Mouse (Mus musculus) stomach, embryonic 14.5 days (tissue): ENCODE results near the gene Vps50. TPM values are rescaled to one million over a fixed set of nuclear protein-coding genes. Genes with fewer than 3 reads are reported as not detected.

Source experiments
- ATAC-seq: fragments of 200-750 bp; cut with Nextera tagmentation; 2 replicates; pipeline ENCODE4 v1.8.0; 2017; ENCODE audit warnings: low read depth, moderate TSS enrichment; ENCODE audit not compliant: insufficient number of reproducible peaks, insufficient read depth, low FRiP score
- H3K27ac ChIP-seq: fragments of 300-500 bp; sonication (generic); 2 replicates; pipeline ENCODE4 v1.5.1; 2014; ENCODE audit warnings: mild to moderate bottlenecking, low read length, moderate library complexity, mixed read lengths
- H3K27me3 ChIP-seq: fragments of 300-500 bp; sonication (generic); 2 replicates; pipeline ENCODE4 v1.6.1; 2014; ENCODE audit warnings: low read length, control low read depth, mixed read lengths; ENCODE audit not compliant: control insufficient read depth, insufficient read depth
- H3K36me3 ChIP-seq: fragments of 300-500 bp; sonication (generic); 2 replicates; pipeline ENCODE4 v1.6.1; 2014; ENCODE audit warnings: mild to moderate bottlenecking, control low read depth, low read length, moderate library complexity, mixed read lengths; ENCODE audit not compliant: control insufficient read depth, insufficient read depth
- H3K4me1 ChIP-seq: fragments of 300-500 bp; sonication (generic); 2 replicates; pipeline ENCODE4 v1.6.1; 2014; ENCODE audit warnings: low read length, control low read depth, mixed read lengths; ENCODE audit not compliant: control insufficient read depth, insufficient read depth
- H3K4me2 ChIP-seq: fragments of 300-500 bp; sonication (generic); replicated peaks from 2 replicates; pipeline ENCODE4 v1.6.1; 2014; ENCODE audit warnings: low read depth, low read length, control low read depth
- H3K4me3 ChIP-seq: fragments of 300-500 bp; sonication (generic); 2 replicates; pipeline ENCODE4 v1.5.1; 2014; ENCODE audit warnings: low read depth, low read length, control low read depth
- H3K9ac ChIP-seq: fragments of 300-500 bp; sonication (generic); replicated peaks from 2 replicates; pipeline ENCODE4 v1.6.1; 2014; ENCODE audit warnings: low read depth, mild to moderate bottlenecking, control low read depth, low read length, moderate library complexity, mixed read lengths
- H3K9me3 ChIP-seq: fragments of 300-500 bp; sonication (generic); 2 replicates; pipeline ENCODE4 v1.6.1; 2016; ENCODE audit warnings: low read depth, low read length, control low read depth; ENCODE audit not compliant: control insufficient read depth
- WGBS: fragments of 180-500 bp; shearing (Covaris S2); extraction: QIAGEN DNeasy Blood & Tissue Kit; methylation state at CpG from one replicate; pipeline ENCODE4 v1.1.7; 2014; 5-methylcytosine and 5-hydroxymethylcytosine counted together
- polyA plus RNA-seq: library from polyadenylated mRNA; unstranded; fragments of >200 nt; fragmentation: Nextera tagmentation; extraction: Ambion mirVana; gene quantifications from 2 replicates; pipeline ENCODE4 v1.2.1, GENCODE M21; 2014

Gene Vps50
- polyA plus RNA-seq, 1 experiment from 2014 or later: 34.0 TPM

GRCm38 (mm10) chr6:3479853-3480252, 18.3 kb upstream of the Vps50 start:
- ATAC-seq: no peak
- H3K27me3 ChIP-seq: no peaks in the 10 kb centered on the region
- no peak overlapping the region for H3K27ac ChIP-seq
- no peaks in the 10 kb centered on the region for H3K9me3 ChIP-seq
- WGBS: 53% methylated on average over 5 of the region's 5 CpGs
- H3K36me3 ChIP-seq: no peaks in the 10 kb centered on the region
- H3K4me3 ChIP-seq: no peak overlapping the region
- no peaks in the 10 kb centered on the region for H3K4me1 ChIP-seq
- no peak overlapping the region for H3K9ac ChIP-seq
- H3K4me2 ChIP-seq: no peak overlapping the region

- no peak for ATAC-seq
- Histone ChIP-seq H3K27me3 (no peaks in the 10 kb centered on the region), H3K36me3 (no peaks in the 10 kb centered on the region), H3K27ac (no peak overlapping the region), H3K9me3 (no peaks in the 10 kb centered on the region), H3K4me3 (no peak overlapping the region), H3K4me2 (no peak overlapping the region), H3K9ac (no peak overlapping the region), H3K4me1 (no peaks in the 10 kb centered on the region)
- 76% methylated on average over 3 of the region's 3 CpGs for WGBS
Measured at GRCm38 (mm10) chr6:3481705-3482104, 16.5 kb upstream of the Vps50 start.

GRCm38 (mm10) chr6:3485133-3485532, 13.0 kb upstream of the Vps50 start:
- Histone ChIP-seq H3K9ac (no peak overlapping the region), H3K4me1 (no peaks in the 10 kb centered on the region), H3K27me3 (no peaks in the 10 kb centered on the region), H3K4me2 (no peak overlapping the region), H3K27ac (no peak overlapping the region), H3K9me3 (no peaks in the 10 kb centered on the region), H3K36me3 (no peaks in the 10 kb centered on the region), H3K4me3 (no peak overlapping the region)
- no peak for ATAC-seq
- 77% methylated on average over 3 of the region's 3 CpGs for WGBS

- ATAC-seq: no peak
- Histone ChIP-seq H3K9ac (no peak overlapping the region), H3K4me1 (no peaks in the 10 kb centered on the region), H3K9me3 (no peaks in the 10 kb centered on the region), H3K27ac (no peak overlapping the region), H3K27me3 (no peaks in the 10 kb centered on the region), H3K4me2 (no peak overlapping the region), H3K4me3 (no peak overlapping the region), H3K36me3 (no peaks in the 10 kb centered on the region)
- WGBS: 73% methylated on average over 1 of the region's 1 CpGs
Measured at GRCm38 (mm10) chr6:3487355-3487754, 10.8 kb upstream of the Vps50 start.

- no peak overlapping the region for H3K9ac ChIP-seq
- H3K4me1 ChIP-seq: no peaks in the 10 kb centered on the region
- H3K36me3 ChIP-seq: no peaks in the 10 kb centered on the region
- no peak overlapping the region for H3K27ac ChIP-seq
- no peaks in the 10 kb centered on the region for H3K9me3 ChIP-seq
- no peak for ATAC-seq
- H3K27me3 ChIP-seq: no peaks in the 10 kb centered on the region
- 67% methylated on average over 5 of the region's 5 CpGs for WGBS
- no peak overlapping the region for H3K4me2 ChIP-seq
- no peak overlapping the region for H3K4me3 ChIP-seq
Measured at GRCm38 (mm10) chr6:3494285-3494684, 3.9 kb upstream of the Vps50 start.

GRCm38 (mm10) chr6:3496210-3496609, 2.0 kb upstream of the Vps50 start:
- 4% methylated on average over 2 of the region's 2 CpGs for WGBS
- H3K4me3 ChIP-seq: no peak overlapping the region
- H3K9me3 ChIP-seq: no peaks in the 10 kb centered on the region
- no peak for ATAC-seq
- H3K27me3 ChIP-seq: no peaks in the 10 kb centered on the region
- no peaks in the 10 kb centered on the region for H3K36me3 ChIP-seq
- H3K4me1 ChIP-seq: no peaks in the 10 kb centered on the region
- H3K27ac ChIP-seq: no peak overlapping the region
- H3K9ac ChIP-seq: no peak overlapping the region
- no peak overlapping the region for H3K4me2 ChIP-seq

- no peak overlapping the region for H3K9ac ChIP-seq
- 85% methylated on average over 3 of the region's 3 CpGs for WGBS
- H3K36me3 ChIP-seq: no peaks in the 10 kb centered on the region
- no peaks in the 10 kb centered on the region for H3K27me3 ChIP-seq
- no peaks in the 10 kb centered on the region for H3K9me3 ChIP-seq
- no peak for ATAC-seq
- H3K4me1 ChIP-seq: no peaks in the 10 kb centered on the region
- H3K27ac ChIP-seq: no peak overlapping the region
- H3K4me2 ChIP-seq: no peak overlapping the region
- no peak overlapping the region for H3K4me3 ChIP-seq
Measured at GRCm38 (mm10) chr6:3500286-3500685, 2.1 kb downstream of the Vps50 start.

GRCm38 (mm10) chr6:3505289-3505688, 7.1 kb downstream of the Vps50 start:
- H3K9ac ChIP-seq: no peak overlapping the region
- ATAC-seq: no peak
- no peaks in the 10 kb centered on the region for H3K4me1 ChIP-seq
- H3K9me3 ChIP-seq: no peaks in the 10 kb centered on the region
- no peaks in the 10 kb centered on the region for H3K27me3 ChIP-seq
- WGBS: 74% methylated on average over 5 of the region's 5 CpGs
- no peaks in the 10 kb centered on the region for H3K36me3 ChIP-seq
- H3K4me2 ChIP-seq: no peak overlapping the region
- no peak overlapping the region for H3K4me3 ChIP-seq
- no peak overlapping the region for H3K27ac ChIP-seq

- Histone ChIP-seq H3K4me2 (no peak overlapping the region), H3K9ac (no peak overlapping the region), H3K27ac (no peak overlapping the region), H3K9me3 (no peaks in the 10 kb centered on the region), H3K36me3 (no peaks in the 10 kb centered on the region), H3K4me3 (no peak overlapping the region), H3K27me3 (no peaks in the 10 kb centered on the region), H3K4me1 (no peaks in the 10 kb centered on the region)
- ATAC-seq: no peak
- 66% methylated on average over 4 of the region's 4 CpGs for WGBS
Measured at GRCm38 (mm10) chr6:3507078-3507477, 8.9 kb downstream of the Vps50 start.
